Mouse (Mus musculus): ENCODE data around the gene Asap2. TPM values are rescaled to one million over a fixed set of nuclear protein-coding genes. Genes with fewer than 3 reads are reported as not detected.

Asap2 gene
- total RNA-seq, 4 experiments from 2014 or later, result 28.9 to 32.2 (median 30.6) TPM

DNA sequence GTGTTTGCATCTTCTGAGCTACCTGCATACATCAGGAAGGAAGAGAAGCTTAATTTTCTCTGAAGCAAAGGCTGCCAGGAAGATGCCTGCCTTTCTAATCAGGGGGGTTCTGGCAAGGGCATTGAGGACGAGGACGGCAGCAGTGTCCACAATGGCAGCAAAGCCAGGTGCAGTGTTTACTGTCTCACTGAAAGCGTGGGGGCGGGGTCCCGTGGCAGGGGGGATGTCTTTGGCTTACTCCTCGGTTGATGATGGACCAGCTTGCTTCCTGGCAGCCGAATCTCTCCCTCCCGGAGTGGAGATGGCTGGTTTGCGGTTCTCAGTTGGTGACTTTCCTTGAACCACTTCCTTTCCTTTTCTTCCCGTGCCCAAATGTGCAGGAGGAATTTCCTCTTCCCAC lies 142.3 kb downstream of the Asap2 start:
- no peak for DNase-seq (ENCODE audit: low spot score in 2 of 2)

DNA sequence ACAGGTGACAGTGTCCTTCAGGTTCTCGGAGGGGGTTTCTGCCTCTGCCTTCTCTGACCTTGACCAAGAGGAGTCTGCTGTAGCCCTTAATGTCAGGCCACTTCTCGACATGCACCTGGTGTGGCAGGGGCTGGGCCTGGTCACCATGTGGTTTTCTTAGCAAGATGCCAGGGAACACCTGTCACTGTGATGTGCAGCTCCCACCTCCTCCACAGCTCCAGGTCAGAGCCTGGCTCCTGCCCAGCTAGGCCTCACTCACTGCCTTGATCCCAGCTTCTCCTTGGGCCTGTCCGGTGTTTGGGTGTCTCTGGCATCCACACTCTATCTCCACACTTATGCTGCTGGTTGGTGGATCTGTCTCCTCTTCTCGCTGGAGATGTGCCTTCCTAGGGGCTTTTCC lies 142.8 kb downstream of the Asap2 start:
- no peak for DNase-seq (ENCODE audit: low spot score in 2 of 2)

DNA sequence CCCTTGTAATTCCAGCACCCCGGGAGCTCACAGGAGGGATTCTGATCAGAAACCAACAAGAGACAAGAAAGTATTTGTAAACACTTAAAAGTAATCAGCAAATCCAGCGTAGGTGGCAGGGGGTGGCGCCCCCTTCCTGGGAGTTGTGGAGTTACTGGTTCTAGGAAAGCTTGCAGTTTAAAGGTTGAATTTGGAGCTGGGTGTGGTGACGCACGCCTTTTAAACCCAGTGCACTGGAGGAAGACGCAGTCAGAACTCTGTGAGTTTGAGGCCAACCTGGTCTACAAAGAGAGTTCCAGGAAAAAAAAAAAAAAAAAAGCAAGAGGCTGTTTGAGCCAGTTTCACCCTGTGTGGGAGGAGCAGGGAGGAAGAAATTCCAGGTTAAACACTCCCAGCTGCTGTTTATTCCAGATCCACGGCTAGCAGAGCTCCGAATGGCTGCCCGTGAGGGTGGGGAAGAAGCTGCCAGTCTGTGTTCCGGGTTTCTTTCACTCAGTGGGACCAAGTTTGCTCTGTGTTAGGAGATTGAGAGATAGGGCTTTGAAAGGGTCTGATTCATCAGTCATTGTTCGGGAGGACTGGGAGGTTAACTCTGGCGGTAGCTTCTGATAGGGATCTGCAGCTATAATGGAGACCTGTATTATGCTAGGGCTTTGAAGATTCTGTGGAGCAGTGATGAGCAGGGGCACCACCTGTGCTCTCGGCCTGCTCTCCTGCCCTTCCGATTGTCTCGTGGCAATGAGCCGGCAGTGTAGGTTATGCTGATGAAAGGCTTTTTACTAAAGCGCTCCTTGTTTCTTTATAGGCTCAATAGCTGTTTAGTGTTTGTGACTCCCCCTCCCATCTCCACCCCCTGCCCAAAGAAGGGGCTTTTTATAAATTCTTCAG lies 144.0 kb downstream of the Asap2 start:
- no peak for DNase-seq (ENCODE audit: low spot score in 2 of 2)

DNA sequence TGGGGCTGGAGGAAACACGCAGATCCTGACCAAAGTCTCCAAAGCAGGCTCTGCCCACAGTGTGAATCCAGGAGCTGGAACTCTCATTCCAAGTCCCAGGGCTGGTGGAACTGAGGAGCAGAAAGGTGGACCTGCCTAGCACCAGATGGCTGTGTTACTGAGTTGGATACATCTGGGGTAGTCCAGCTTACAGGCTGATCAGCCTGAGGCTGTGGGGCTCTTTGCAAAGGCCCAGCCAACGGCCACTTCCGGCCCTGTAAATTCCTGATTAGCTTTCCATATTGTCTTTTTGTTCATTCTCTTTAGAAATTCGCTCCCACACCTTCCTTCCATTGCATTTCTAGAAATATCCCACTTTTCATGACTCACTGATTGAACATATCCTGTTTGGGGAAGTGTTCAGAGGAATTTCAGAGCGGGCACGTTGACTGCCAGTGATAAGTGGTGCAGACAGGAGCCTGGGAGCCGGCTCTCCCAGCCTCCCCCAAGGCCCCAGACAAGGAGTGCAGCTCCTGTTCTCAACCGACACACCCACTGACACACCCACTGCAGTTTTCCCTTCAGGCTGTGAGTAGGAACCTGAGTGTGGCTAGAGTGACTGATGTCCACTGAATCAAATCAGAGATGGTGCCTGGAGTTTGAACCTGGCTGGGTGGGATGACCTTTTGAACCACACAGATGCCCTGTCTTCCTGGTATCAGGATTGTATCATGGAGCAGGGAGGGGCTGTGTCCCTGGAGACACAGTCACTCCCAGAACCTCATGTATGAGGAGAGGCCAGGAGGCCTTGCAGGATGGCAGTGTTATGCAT lies 145.6 kb downstream of the Asap2 start:
- DNase-seq (ENCODE audit: low spot score in 2 of 2), result peak in 1 of 2 experiments; percentile 60

DNA sequence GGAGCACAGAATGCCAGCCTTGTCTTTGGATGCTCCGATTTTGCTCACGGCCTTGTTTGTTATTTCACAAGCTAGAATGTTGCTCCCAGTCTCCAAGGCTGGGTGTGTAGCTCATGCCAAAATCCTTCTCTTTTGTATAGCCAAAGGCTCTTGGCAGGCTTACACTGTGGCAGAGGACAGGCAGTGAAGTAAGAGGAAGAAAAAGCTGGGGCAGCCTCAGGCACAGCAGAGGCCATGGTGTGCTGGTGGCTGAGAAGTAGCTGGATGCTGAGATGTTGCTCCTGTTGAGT lies 146.1 kb downstream of the Asap2 start:
- DNase-seq (ENCODE audit: low spot score in 2 of 2), result peak in 1 of 2 experiments; percentile 69

DNA sequence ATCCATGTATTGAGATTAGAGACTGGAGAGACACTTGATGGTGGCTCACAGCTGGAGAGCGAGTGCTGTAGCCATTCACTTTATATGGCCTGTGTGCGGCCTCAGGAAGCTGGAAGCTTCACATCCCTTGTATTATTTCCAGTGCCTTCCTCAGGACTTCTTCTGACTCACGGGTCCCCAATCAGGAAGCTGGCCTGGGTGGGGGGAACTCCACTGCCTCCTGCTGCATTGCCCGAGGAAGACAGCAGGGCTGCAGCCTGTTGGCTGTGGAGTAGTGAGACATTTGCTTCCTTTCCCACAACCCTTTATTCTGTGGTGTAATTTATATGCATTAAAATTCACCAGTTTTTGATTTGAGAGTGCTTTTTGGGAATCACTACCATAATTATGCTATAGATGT lies 149.3 kb downstream of the Asap2 start:
- DNase-seq (ENCODE audit: low spot score in 2 of 2), result no peak

DNA sequence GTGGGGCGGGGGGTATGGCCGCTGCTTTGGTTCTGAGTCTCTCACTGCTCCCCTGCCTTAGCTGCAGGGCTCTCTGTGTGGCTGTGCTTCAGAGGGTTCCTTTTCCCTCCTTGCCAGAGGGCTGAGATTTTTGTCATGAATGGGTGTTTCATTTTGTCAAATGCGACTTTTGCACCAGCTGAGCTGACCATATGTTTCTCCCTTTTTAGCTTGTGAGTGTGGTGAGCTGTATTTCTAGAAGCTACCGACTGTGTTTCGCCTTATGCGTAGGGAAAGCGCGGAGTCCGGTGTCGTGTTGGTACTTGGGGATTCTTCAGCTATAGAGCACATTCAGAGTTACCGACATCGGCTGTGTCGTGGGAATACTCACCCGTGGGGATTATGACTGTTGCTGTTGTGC lies 149.9 kb downstream of the Asap2 start:
- DNase-seq (ENCODE audit: low spot score in 2 of 2), result peak in 1 of 2 experiments; percentile 76

DNA sequence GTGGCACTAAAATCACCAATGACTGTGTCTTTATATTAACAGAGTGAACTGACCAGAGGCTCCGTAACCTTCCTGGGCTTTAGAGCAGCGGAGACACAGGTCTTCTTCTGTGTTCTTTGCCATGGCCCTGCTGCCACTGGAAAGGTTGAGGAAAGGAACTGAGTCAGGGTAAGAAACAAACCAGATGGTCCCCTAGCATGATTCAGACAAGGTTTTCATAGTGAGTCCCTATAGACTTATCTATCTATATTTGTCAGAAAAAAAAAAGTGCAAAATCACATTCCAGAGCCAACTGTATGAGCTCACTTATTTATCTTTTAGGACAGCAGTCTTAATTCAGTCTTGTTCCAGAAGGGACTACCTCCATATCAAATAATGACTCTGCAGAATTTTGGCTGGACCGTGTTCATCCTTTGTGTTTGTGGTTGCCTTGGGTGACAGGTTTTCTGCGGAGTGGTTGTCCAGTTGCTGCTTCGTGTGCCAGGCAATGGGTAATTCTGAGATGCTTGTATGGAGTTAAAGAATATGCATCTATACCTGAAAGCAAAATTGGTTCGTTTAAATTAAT lies 150.6 kb downstream of the Asap2 start:
- no peak for DNase-seq (ENCODE audit: low spot score in 2 of 2)

DNA sequence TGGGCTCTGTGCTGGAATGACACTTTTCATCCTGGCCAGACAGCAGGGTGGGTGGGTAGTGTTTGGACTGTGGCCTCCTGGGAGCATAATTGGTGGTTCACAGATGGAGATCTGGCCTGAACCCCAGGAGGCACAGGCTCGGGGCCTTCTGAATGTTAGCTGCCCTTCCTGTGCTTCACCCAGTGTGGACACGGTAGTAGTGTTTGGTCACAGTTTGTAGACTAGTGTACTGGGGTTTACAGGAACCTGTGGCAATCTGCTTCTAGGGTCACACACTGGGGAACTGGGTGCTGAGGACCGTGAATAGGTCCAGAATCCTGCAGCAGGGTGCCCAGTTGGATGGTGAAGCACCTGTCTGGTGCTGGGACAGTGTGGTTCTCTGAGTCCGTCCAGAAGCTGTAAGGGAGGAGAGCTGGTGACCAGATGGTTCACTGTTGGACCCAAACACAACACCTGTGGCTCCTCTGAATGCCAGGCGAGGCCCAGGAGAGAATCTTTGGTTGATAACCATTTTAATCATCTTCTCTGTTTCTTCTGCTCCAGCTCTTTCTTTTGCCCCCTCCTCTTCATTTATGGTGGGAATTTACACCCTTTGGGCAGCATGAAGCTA lies 151.5 kb downstream of the Asap2 start:
- no peak for DNase-seq (ENCODE audit: low spot score in 2 of 2)

DNA sequence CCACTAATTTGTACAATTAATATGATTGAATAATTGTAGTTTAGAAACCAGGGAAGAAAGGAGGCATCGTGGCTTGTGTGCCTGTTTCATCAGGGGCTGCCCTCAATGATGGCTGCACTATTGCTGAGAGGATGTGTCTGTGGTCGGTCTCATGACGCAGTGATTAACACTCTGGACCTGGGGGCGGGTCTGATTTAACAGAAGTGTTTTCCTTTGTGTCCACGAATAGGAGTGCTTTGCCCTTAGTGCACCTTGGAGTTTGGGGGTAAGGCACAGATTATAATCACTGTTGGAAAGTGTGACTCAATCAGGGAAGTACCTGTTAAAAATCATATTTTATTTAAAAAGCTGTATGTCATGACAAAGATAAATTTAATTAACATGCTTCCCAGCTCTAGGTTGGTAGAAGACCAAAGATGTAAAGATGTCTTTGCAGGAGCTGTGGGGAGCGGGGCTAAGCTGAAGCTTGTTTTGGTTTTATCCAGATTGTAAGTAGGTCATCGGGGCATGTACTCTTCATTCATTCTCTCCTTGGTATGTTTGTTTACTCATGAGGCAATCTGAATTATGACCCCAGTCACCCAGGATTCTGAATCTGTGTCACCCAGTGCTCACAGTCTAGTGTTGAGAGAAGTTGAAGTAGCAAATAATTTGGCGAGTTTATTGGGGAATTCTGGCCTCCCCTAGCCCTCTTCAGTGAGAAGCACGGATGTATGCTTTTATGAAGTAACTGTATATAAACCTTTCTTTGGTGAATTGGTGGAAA lies 152.4 kb downstream of the Asap2 start:
- DNase-seq (ENCODE audit: low spot score in 2 of 2), result no peak

DNA sequence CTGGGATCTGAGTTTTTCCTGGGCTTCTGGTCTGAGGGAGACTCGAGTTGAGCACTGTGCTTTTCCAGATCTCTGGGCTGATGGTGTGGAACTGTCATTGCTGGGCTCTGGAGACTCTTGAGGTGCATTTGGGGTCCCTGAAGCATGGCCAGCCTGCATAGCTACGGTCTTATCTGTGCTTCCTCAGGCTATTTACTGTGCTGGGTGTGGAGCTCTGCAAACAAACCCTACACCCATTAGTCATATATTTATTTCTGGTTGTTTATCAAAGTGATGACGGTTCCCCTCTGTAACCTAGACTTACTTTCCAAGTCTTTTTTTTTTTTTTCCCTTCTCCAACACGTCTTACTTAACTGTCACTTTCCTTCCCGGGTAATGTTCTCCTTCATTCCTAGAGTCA lies 154.3 kb downstream of the Asap2 start:
- no peak for DNase-seq (ENCODE audit: low spot score in 2 of 2)

DNA sequence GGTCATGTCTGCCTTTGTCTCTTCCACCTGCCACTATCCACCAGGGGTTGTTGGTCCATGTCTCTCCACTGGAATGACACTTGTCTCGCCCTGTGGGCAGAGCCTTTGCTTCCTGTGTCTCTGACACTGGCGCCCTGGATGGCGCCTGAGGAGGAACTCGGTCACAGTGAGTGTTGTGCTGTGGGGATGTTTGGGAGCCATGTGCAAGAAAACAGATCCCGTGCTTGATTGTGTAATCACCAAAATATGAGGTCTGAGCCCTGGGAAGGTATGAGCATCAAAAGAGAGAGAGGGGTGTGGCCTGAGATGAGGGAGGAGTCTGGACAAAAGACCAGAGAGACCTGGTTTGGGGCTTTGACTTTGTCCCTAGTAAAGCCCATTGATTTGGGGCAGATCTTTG lies 154.8 kb downstream of the Asap2 start:
- DNase-seq (ENCODE audit: low spot score in 2 of 2), result no peak

DNA sequence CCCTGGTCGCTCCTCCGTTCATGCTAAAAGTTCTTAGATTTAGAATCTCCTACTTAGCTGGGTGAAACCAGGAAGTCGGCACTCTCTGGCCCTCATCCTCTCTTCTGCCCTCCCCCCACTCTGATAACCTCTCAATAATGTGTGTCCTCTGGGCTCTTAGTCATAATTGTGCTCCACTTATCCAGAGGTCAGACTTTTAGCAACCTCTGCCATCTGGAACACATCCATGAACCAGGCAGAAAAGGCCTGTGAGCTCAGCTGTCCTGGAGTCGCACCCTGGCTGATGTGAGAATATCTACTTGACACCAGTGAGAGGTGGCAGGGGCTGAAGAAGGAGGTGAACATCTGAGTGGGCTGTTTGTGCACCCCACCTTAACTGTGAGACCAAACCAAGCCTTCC lies 156.6 kb downstream of the Asap2 start:
- DNase-seq (ENCODE audit: low spot score in 2 of 2), result no peak

DNA sequence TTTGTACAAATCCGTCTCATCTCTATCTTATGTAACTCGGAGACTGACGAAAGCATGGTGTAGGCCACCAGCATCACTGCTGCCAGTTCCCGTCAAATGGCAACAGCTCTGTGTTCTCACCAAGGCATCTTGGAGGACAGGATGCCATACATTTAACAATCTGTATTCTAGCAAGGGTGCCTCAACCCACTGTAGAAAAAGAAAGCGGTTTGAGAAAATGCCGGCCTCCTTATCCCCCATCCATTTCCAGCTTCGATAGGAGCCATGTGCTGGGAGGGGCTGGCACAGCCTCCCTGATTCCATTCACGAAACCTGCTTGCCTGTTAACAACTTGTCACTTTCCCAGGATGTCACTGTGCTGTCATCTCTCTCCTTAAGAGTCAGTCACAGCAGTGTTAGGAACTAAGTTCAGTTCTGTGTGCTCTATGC lies 163.0 kb downstream of the Asap2 start:
- DNase-seq (ENCODE audit: low spot score in 2 of 2), result peak in 1 of 2 experiments; percentile 56

DNA sequence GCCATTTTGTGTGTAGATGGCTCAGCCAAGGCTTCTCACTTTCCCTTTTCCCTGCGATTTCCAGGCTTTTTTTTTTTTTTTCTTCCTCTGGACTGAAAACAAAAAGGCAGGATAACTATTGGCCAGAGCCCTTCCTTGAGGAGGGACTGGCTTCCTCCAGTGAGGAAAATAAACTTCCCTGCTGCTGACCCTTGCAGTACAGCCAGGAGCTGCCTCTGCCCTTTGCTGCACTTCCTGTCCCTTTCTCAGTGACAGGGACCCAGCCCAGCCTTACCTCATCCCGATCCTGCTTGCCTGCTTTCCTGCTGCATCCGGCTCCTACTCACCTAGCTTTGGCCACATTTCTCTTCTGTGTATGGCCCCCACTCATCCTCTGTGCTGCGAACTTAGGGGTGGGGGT lies 164.8 kb downstream of the Asap2 start:
- DNase-seq (ENCODE audit: low spot score in 2 of 2), result no peak

DNA sequence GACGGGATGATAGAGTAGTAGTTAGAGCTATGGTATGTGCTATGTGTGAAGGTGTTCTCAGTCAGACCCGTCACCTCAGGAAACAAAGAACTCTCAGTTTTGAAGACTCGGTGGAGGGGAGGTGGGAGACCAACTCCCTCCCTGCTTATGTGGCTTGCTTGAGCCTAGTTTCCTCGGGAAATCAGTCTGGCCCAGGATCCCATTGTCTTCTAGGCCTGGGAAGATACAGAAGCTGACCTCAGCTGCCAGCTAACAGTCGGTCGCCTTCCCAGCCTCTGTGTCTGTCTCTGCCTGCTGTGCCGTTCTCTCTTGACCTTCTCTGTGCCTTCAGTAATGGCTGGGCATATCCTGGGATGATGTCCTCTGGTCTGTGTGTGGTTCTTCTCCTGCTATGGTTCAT lies 169.0 kb downstream of the Asap2 start:
- no peak for DNase-seq (ENCODE audit: low spot score in 2 of 2)

DNA sequence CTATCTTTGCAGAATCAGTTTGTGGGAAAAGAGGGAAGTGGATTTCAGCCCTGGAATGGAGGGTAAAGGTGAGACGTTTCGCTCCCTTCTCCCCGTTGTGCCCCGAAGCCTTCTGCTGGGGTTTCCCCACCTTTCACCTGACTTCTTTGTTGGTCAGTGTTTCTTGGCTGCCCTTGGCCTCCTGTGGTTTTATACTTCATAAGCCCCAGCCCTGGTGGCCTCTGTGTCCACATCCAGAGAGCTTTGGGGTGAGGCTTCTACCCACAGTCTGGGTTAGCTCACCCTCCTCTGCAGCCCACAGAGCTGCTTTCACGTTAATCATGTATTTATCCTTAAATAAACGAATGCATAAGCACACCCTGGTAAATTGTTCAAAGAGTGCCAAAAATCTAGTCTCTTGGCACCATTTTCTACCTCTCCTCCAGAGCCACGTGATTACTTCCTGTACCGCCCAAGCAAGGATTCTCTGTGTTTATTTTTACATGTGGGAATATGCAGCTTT lies 170.1 kb downstream of the Asap2 start:
- no peak for DNase-seq (ENCODE audit: low spot score in 2 of 2)

DNA sequence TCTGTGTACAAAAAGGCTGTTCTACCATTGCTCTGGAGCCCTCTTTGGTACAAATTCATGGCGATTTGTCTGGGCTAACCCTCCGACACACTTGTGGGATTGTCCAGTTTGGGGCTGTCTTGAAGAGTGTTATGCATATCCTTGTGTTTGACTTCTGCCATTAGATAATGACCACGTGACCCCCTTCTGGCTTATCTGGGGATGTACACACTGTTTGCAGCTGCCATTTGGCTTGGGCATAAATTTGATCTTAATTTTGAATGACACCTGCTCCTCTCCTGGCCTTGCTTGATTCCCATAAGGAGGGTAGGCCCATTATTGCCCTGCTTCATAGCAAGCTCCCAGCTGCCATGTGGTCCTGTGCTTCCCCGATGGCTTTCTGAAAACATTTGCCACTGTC lies 171.6 kb downstream of the Asap2 start:
- no peak for DNase-seq (ENCODE audit: low spot score in 2 of 2)

DNA sequence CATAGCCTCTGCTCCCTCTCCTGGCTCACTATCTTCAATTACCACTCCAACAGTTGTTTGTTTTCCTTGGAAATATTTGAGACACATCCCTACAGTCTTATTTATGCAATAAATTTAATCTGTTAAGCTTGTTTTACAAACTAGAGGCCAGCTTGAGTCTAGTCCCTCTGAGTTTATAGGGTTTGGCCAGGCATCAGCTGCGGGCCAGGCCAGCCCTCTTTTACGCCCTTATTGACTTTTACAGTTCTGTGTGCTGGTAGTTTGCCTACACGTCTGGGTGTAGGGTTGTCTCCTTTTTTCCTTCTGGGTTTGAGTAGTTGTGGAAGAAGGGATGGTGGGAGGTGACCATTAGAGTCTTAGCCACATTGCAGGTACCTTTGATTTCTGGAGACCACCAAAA lies 173.4 kb downstream of the Asap2 start:
- no peak for DNase-seq (ENCODE audit: low spot score in 2 of 2)

DNA sequence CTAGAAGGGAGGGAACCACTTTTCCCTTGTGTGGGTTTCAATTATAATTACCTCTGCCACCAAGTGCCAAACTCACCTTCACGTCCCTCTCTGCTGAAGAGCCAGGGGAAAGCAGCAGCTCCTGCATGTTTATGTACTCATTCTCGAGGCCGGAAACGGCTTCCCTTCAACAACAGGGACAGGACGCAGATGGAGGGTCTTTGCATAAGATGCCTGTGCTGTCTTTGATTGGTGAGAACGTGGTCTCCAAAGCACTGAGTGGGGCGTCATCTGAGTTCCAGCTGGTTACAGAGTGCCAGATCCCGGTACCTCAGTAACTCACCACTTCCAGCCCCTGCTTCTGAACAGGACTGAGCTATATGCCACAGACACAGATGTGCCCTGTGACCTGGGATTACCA lies 174.0 kb downstream of the Asap2 start:
- DNase-seq (ENCODE audit: low spot score in 2 of 2), result no peak

DNA sequence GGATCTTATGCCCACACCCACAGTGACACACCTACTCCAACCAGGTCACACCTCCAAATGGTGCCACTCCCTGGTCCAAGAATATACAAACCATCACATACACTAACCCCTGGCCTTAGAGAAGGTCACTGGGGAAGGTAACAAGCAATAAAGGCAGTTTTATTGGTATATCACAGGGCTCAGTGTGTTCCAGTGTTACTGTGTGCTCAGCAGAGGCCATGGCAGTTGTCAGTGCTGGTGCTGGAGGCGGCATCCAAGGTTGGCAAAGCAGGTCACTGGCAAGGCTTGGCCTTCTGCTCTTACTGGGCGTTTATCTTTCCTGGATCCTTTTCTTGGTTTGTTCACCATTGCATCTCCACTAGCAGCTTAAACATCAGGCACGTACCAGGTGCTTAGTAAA lies 174.9 kb downstream of the Asap2 start:
- no peak for DNase-seq (ENCODE audit: low spot score in 2 of 2)
